Mouse (Mus musculus): ENCODE measurements around the gene Rbfox1. TPM values are rescaled to one million over a fixed set of nuclear protein-coding genes. Genes with fewer than 3 reads are reported as not detected.

The Rbfox1 gene
- polyA plus RNA-seq, 1 experiment from 2014 or later = 4.3 TPM

- no peaks in the 10 kb centered on the region for H3K9me3 ChIP-seq (replicated peaks)
- H3K36me3 ChIP-seq = no peaks in the 10 kb centered on the region
- H3K27ac ChIP-seq (replicated peaks) = no peak overlapping the region
- WGBS = 42% methylated on average over 10 of the region's 10 CpGs
- no peak overlapping the region for H3K9ac ChIP-seq
- no peak for ATAC-seq (ENCODE audit: insufficient number of reproducible peaks, low FRiP score, low TSS enrichment, low read depth)
- no peaks in the 10 kb centered on the region for H3K27me3 ChIP-seq
- no peak overlapping the region for H3K4me3 ChIP-seq (replicated peaks)
- no peaks in the 10 kb centered on the region for H3K4me1 ChIP-seq
- H3K4me2 ChIP-seq (replicated peaks) = no peak overlapping the region
These were observed 107.2 kb downstream of the Rbfox1 start for GRCm38 (mm10) chr16:5992045-5993011.

- no peak overlapping the region for H3K4me3 ChIP-seq (replicated peaks)
- 57% methylated on average over 4 of the region's 4 CpGs for WGBS
These were observed 112.0 kb downstream of the Rbfox1 start for GRCm38 (mm10) chr16:5997136-5997535.

GRCm38 (mm10) chr16:5997651-5998050 lies 112.5 kb downstream of the Rbfox1 start:
- ATAC-seq (ENCODE audit: insufficient number of reproducible peaks, low FRiP score, low TSS enrichment, low read depth) = no peak
- no peaks in the 10 kb centered on the region for H3K36me3 ChIP-seq
- H3K27ac ChIP-seq (replicated peaks) = no peak overlapping the region
- no peaks in the 10 kb centered on the region for H3K4me1 ChIP-seq
- no peaks in the 10 kb centered on the region for H3K27me3 ChIP-seq
- WGBS = 78% methylated on average over 4 of the region's 4 CpGs
- H3K9ac ChIP-seq = no peak overlapping the region
- H3K9me3 ChIP-seq (replicated peaks) = no peaks in the 10 kb centered on the region
- no peak overlapping the region for H3K4me2 ChIP-seq (replicated peaks)
- H3K4me3 ChIP-seq (replicated peaks) = no peak overlapping the region

More at GRCm38 (mm10) chr16:5997136-5997535, 112.0 kb downstream of the Rbfox1 start:
- H3K36me3 ChIP-seq = no peaks in the 10 kb centered on the region
- H3K9ac ChIP-seq = no peak overlapping the region
- H3K9me3 ChIP-seq (replicated peaks) = no peaks in the 10 kb centered on the region
- no peaks in the 10 kb centered on the region for H3K4me1 ChIP-seq
- H3K27me3 ChIP-seq = no peaks in the 10 kb centered on the region
- no peak overlapping the region for H3K4me2 ChIP-seq (replicated peaks)
- no peak overlapping the region for H3K27ac ChIP-seq (replicated peaks)
- no peak for ATAC-seq (ENCODE audit: insufficient number of reproducible peaks, low FRiP score, low TSS enrichment, low read depth)

- H3K9ac ChIP-seq = no peak overlapping the region
- 36% methylated on average over 1 of the region's 1 CpGs for WGBS
- no peak overlapping the region for H3K4me3 ChIP-seq (replicated peaks)
- no peak for ATAC-seq (ENCODE audit: insufficient number of reproducible peaks, low FRiP score, low TSS enrichment, low read depth)
- no peaks in the 10 kb centered on the region for H3K27me3 ChIP-seq
- H3K4me2 ChIP-seq (replicated peaks) = no peak overlapping the region
- H3K27ac ChIP-seq (replicated peaks) = no peak overlapping the region
- H3K9me3 ChIP-seq (replicated peaks) = no peaks in the 10 kb centered on the region
- H3K4me1 ChIP-seq = no peaks in the 10 kb centered on the region
- H3K36me3 ChIP-seq = no peaks in the 10 kb centered on the region
These were observed 114.9 kb downstream of the Rbfox1 start for GRCm38 (mm10) chr16:6000016-6000415.

- H3K27ac ChIP-seq (replicated peaks) = no peak overlapping the region
- no peak for ATAC-seq (ENCODE audit: insufficient number of reproducible peaks, low FRiP score, low TSS enrichment, low read depth)
- no peaks in the 10 kb centered on the region for H3K36me3 ChIP-seq
- no peak overlapping the region for H3K9ac ChIP-seq
- H3K27me3 ChIP-seq = no peaks in the 10 kb centered on the region
- no peaks in the 10 kb centered on the region for H3K9me3 ChIP-seq (replicated peaks)
- no peak overlapping the region for H3K4me2 ChIP-seq (replicated peaks)
- H3K4me1 ChIP-seq = no peaks in the 10 kb centered on the region
- no peak overlapping the region for H3K4me3 ChIP-seq (replicated peaks)
These were observed 121.8 kb downstream of the Rbfox1 start for GRCm38 (mm10) chr16:6006996-6007395.

GRCm38 (mm10) chr16:6012853-6013252 lies 127.7 kb downstream of the Rbfox1 start:
- no peak overlapping the region for H3K9ac ChIP-seq
- 79% methylated on average over 3 of the region's 3 CpGs for WGBS
- H3K9me3 ChIP-seq (replicated peaks) = no peaks in the 10 kb centered on the region
- H3K27me3 ChIP-seq = no peaks in the 10 kb centered on the region
- no peak overlapping the region for H3K27ac ChIP-seq (replicated peaks)
- H3K4me3 ChIP-seq (replicated peaks) = no peak overlapping the region
- H3K4me1 ChIP-seq = no peaks in the 10 kb centered on the region
- no peak overlapping the region for H3K4me2 ChIP-seq (replicated peaks)
- H3K36me3 ChIP-seq = no peaks in the 10 kb centered on the region
- no peak for ATAC-seq (ENCODE audit: insufficient number of reproducible peaks, low FRiP score, low TSS enrichment, low read depth)

- WGBS = 45% methylated on average over 5 of the region's 5 CpGs
These were observed 133.5 kb downstream of the Rbfox1 start for GRCm38 (mm10) chr16:6018639-6019038.

GRCm38 (mm10) chr16:6019361-6019760 lies 134.2 kb downstream of the Rbfox1 start:
- Histone ChIP-seq H3K27ac (replicated peaks) (no peak overlapping the region), H3K9me3 (replicated peaks) (no peaks in the 10 kb centered on the region), H3K4me2 (replicated peaks) (no peak overlapping the region), H3K4me3 (replicated peaks) (no peak overlapping the region), H3K9ac (no peak overlapping the region), H3K4me1 (no peaks in the 10 kb centered on the region), H3K36me3 (no peaks in the 10 kb centered on the region), H3K27me3 (no peaks in the 10 kb centered on the region)
- ATAC-seq (ENCODE audit: insufficient number of reproducible peaks, low FRiP score, low TSS enrichment, low read depth) = no peak
- WGBS = 16% methylated on average over 1 of the region's 1 CpGs

More at GRCm38 (mm10) chr16:6018639-6019038, 133.5 kb downstream of the Rbfox1 start:
- Histone ChIP-seq H3K27me3 (no peaks in the 10 kb centered on the region), H3K27ac (replicated peaks) (no peak overlapping the region), H3K9me3 (replicated peaks) (no peaks in the 10 kb centered on the region), H3K9ac (no peak overlapping the region), H3K4me2 (replicated peaks) (no peak overlapping the region), H3K4me3 (replicated peaks) (no peak overlapping the region), H3K36me3 (no peaks in the 10 kb centered on the region), H3K4me1 (no peaks in the 10 kb centered on the region)
- ATAC-seq (ENCODE audit: insufficient number of reproducible peaks, low FRiP score, low TSS enrichment, low read depth) = no peak

- WGBS = 71% methylated on average over 1 of the region's 1 CpGs
- ATAC-seq (ENCODE audit: insufficient number of reproducible peaks, low FRiP score, low TSS enrichment, low read depth) = no peak
- Histone ChIP-seq H3K4me2 (replicated peaks) (no peak overlapping the region), H3K27ac (replicated peaks) (no peak overlapping the region), H3K36me3 (no peaks in the 10 kb centered on the region), H3K27me3 (no peaks in the 10 kb centered on the region), H3K4me1 (no peaks in the 10 kb centered on the region), H3K9me3 (replicated peaks) (no peaks in the 10 kb centered on the region), H3K4me3 (replicated peaks) (no peak overlapping the region), H3K9ac (no peak overlapping the region)
These were observed 146.1 kb downstream of the Rbfox1 start for GRCm38 (mm10) chr16:6031280-6031679.

GRCm38 (mm10) chr16:6032563-6032962 lies 147.4 kb downstream of the Rbfox1 start:
- no peak overlapping the region for H3K4me3 ChIP-seq (replicated peaks)
- no peak for ATAC-seq (ENCODE audit: insufficient number of reproducible peaks, low FRiP score, low TSS enrichment, low read depth)
- no peak overlapping the region for H3K9ac ChIP-seq
- H3K4me2 ChIP-seq (replicated peaks) = no peak overlapping the region
- H3K36me3 ChIP-seq = no peaks in the 10 kb centered on the region
- H3K27me3 ChIP-seq = no peaks in the 10 kb centered on the region
- 83% methylated on average over 7 of the region's 7 CpGs for WGBS
- no peaks in the 10 kb centered on the region for H3K9me3 ChIP-seq (replicated peaks)
- no peak overlapping the region for H3K27ac ChIP-seq (replicated peaks)
- no peaks in the 10 kb centered on the region for H3K4me1 ChIP-seq

- ATAC-seq (ENCODE audit: insufficient number of reproducible peaks, low FRiP score, low TSS enrichment, low read depth) = no peak
- WGBS = 64% methylated on average over 3 of the region's 3 CpGs
- no peak overlapping the region for H3K27ac ChIP-seq (replicated peaks)
- no peaks in the 10 kb centered on the region for H3K36me3 ChIP-seq
- no peaks in the 10 kb centered on the region for H3K9me3 ChIP-seq (replicated peaks)
- H3K4me2 ChIP-seq (replicated peaks) = no peak overlapping the region
- H3K27me3 ChIP-seq = no peaks in the 10 kb centered on the region
- H3K4me1 ChIP-seq = no peaks in the 10 kb centered on the region
- H3K9ac ChIP-seq = no peak overlapping the region
- no peak overlapping the region for H3K4me3 ChIP-seq (replicated peaks)
These were observed 149.7 kb downstream of the Rbfox1 start for GRCm38 (mm10) chr16:6034876-6035275.

- H3K4me3 ChIP-seq (replicated peaks) = no peak overlapping the region
- WGBS = 77% methylated on average over 7 of the region's 7 CpGs
- H3K4me2 ChIP-seq (replicated peaks) = no peak overlapping the region
- no peak overlapping the region for H3K9ac ChIP-seq
- H3K27ac ChIP-seq (replicated peaks) = no peak overlapping the region
- H3K4me1 ChIP-seq = no peaks in the 10 kb centered on the region
- H3K27me3 ChIP-seq = no peaks in the 10 kb centered on the region
- H3K9me3 ChIP-seq (replicated peaks) = no peaks in the 10 kb centered on the region
- no peak for ATAC-seq (ENCODE audit: insufficient number of reproducible peaks, low FRiP score, low TSS enrichment, low read depth)
- H3K36me3 ChIP-seq = no peaks in the 10 kb centered on the region
These were observed 151.9 kb downstream of the Rbfox1 start for GRCm38 (mm10) chr16:6037009-6037408.
